Mouse (Mus musculus) B cell, adult (primary cell): ENCODE measurements around the gene Psmb11. TPM values are rescaled to one million over a fixed set of nuclear protein-coding genes. Genes with fewer than 3 reads are reported as not detected.

ENCODE experiments used
- total RNA-seq: library from RNA; stranded (reverse); gene quantifications from 4 replicates; pipeline ENCODE4 v1.2.4, GENCODE M21; 2023; ENCODE audit not compliant: inconsistent age

The Psmb11 gene
- not detected in 4 replicates for total RNA-seq

DNA sequence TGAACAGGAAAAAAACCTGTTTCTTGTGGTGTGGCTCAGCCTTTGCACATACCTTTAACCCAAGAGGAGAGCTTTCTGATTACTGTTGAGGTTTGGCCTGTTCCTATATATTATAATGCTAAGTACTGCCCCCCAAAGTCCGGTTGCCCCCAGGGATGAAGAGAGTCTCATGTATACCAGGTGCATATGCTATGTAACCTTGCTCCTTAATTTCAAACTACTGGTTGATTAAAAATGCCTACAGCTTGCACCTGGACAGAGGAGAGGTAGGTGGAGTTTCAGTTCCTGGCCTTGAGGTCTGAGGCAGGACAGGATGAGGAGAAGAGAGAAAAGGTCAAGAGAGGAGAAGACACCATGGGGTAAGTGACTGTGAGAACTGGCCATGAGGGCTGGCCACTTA lies at the start of gene Psmb11:
Gene Psmb11 (plus strand): TSS at position 301 of the 400 bp plus-strand sequence.

DNA sequence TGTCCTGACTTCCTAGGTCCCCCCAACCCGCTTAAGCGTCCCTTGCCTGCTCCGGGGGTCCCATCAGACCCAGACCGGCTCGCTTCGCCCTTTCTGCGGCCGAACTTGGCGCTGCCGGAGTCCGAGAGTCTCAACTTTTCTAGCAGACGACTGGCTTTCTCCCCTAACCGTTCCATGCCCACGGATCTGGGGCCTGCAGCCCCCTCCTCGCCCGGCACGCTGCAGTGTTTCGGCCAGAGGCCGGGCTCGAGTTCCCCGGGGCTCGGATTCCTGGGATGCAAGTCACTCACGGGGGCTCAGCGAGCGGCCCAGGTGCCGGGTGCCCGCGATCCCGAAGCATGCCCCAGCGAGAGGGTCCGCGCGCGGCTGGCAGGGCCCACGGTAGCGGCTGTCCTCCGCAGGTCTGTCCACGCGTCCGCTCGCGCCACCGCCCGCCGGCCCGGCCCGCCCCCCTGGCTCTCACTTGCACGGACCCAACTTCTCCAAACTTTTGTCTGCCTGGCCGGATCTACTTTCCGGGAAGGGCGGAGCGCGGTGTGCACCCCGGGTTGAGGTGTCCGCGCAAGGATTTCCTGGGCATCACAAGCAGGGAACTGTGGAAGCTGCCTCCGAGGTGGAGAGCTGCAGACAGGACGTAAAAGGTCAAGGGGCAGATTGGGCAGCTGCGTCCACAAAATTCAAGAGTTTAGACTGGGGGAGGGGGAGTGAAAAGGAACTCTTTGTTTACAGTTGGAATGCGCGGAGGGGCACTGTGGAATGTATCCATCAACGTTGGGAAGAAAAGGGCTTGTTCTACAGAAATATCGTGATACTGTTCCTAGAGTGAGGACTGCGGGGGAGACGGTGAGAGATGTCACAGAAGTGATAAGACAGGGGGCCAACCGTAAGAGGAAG lies 43.9 kb upstream of the Psmb11 start, which contains the start of gene Ajuba:
Gene Ajuba (minus strand): TSS at position 470 of the 894 bp plus-strand sequence.

DNA sequence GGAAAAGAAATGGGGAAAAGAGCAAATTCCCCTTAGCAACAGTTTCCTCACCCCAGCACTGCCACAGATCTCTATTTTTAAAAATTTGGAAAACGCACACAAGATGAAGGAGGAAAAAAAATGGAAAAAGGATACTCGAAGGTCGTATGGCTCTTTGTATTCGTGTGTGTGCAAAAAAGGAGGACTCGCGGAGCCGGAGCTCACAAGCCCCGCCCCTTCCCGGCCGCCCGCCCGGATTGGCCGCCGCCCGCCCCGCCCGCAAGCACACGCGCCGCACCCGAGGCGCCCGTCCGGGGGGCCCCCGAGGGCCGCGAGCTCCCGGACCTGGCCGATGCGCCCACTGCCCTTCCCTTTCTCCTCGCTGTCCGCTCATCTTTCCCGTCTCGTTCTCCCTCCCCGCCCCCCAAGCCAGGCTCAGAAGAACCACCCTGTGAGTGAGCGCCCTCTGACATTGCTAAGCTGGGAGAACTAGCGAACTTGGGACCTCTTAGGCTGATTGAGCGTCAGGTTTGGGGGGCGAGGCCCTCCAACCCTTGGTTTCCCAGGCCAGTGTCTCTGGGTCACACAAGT lies 15.4 kb upstream of the Psmb11 start, which contains the start of gene 4931414P19Rik:
Gene 4931414P19Rik (minus strand): TSS at position 242 of the 570 bp plus-strand sequence.

DNA sequence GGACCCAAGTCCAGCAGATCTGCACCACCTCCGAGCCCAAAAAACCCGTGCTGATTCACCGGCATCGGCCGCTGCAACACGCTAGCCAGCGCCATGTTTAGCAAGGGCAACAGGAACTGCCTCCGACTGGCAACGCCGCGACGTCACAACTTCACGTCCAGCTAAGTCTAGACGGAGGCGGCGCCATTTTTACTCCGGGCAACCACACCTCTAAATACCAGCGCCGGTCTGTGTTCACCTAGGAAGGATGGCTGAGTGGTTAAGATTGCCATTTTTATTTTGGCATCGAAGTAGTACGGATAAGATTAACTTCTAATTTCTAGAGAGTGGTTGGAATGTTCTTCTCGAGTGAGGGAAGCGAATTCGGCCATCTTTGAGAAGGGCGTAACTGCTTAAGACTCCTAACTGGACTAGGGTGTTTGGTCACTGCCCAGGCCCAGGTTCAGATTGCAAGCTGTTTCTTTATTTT lies 3.3 kb upstream of the Psmb11 start, which contains the start of gene Psmb5:
Gene Psmb5 (minus strand): TSS at position 126 of the 469 bp plus-strand sequence.

DNA sequence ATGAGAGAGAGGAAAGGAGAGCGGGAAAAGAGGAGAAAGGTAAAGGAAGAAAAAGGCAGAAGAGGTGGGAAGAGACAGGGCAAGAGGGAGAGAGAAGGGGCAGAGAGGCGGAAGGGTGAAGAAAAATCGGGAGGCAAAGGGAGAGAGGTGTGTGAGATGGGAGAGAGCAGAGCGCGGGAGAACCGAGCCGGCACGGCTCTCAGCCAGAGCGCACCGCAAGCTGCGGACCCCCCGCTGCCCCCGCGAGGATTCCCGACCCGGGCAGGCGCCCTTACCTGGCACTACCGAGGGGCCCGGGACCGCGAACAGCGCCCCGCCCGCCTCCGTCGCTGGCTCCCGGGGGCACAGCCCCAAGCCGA lies 19.7 kb downstream of the Psmb11 start, which contains the start of gene Gm17606:
Gene Gm17606 (plus strand): TSS at position 7 of the 359 bp plus-strand sequence.

DNA sequence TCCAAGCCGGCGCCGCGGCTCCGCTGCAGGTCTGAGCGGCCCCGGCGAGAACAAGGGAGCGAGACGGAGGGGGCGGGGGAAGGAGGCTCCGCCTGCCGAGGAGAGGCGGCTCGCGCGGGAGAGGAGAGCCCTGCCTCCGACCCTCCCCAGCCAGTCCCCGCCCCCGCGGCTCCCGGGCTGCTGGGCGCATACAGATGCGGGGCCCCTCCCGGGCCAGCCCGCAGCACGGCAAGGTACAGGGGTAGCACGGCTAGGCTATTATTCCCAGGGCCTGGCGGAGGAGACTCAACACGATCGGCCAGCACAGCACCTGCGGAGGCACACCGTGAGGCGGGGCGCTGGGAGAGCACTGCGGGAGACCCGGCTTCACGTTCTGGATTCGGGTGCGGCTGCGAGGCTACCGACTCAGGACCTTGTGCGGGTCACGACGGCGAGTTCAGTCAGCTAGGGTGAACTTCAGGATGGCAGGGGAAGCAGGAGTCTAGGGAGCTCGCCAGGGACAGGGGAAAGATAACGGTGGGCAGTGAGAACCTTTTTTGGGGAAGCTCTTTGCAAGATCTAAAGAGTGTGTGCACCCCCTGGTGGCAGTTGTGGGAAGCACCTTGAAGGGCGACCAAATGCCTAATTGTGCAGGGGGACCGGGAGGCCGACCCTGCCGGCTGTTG lies 20.2 kb downstream of the Psmb11 start, which contains the start of gene Cdh24:
Gene Cdh24 (minus strand): TSS at position 60 of the 665 bp plus-strand sequence.

Other genes starting within 250 kb of the Psmb11 start
- 7.1 to 10.6 TPM (median 8.9 TPM) in 4 replicates for gene Slc7a7, start 203.7 kb upstream of the Psmb11 start, total RNA-seq
- gene Mrpl52, start 194.5 kb upstream of the Psmb11 start, total RNA-seq = 88.1 to 99.8 TPM (median 93.2 TPM) in 4 replicates
- gene Mmp14, start 189.8 kb upstream of the Psmb11 start, total RNA-seq = 0.33 to 1.7 TPM (median 1.6 TPM) in 4 replicates
- gene Lrp10, start 157.3 kb upstream of the Psmb11 start, total RNA-seq = 180 to 202 TPM (median 185 TPM) in 4 replicates
- 1.1 to 2.1 TPM (median 1.4 TPM) in 4 replicates for gene Rem2, start 145.3 kb upstream of the Psmb11 start, total RNA-seq
- gene Prmt5, start 103.9 kb upstream of the Psmb11 start, total RNA-seq = 31.8 to 42.2 TPM (median 34.2 TPM) in 4 replicates
- gene Haus4, start 66.8 kb upstream of the Psmb11 start, total RNA-seq = 10.7 to 13.0 TPM (median 12.2 TPM) in 4 replicates
- gene Ajuba, start 43.9 kb upstream of the Psmb11 start, total RNA-seq = 0.18 to 0.32 TPM in 2 of 4 replicates, not detected in the others
- gene 4931414P19Rik, start 15.4 kb upstream of the Psmb11 start, total RNA-seq = 5.1 to 9.3 TPM (median 6.8 TPM) in 4 replicates
- gene Psmb5, start 3.4 kb upstream of the Psmb11 start, total RNA-seq = 55.7 to 68.6 TPM (median 59.9 TPM) in 4 replicates
- gene Gm17606, start 19.5 kb downstream of the Psmb11 start, total RNA-seq = not detected in 4 replicates
- 3.8 to 6.9 TPM (median 4.5 TPM) in 4 replicates for gene Cdh24, start 19.9 kb downstream of the Psmb11 start, total RNA-seq
- 25.3 to 32.9 TPM (median 30.5 TPM) in 4 replicates for gene 1700123O20Rik, start 64.8 kb downstream of the Psmb11 start, total RNA-seq
- gene Acin1, start 65.5 kb downstream of the Psmb11 start, total RNA-seq = 488 to 550 TPM (median 542 TPM) in 4 replicates
- gene Gm29776, start 77.4 kb downstream of the Psmb11 start, total RNA-seq = not detected in 4 replicates
- gene Cebpe, start 90.7 kb downstream of the Psmb11 start, total RNA-seq = not detected in 4 replicates
- gene Slc7a8, start 160.5 kb downstream of the Psmb11 start, total RNA-seq = 0.27 to 0.51 TPM (median 0.37 TPM) in 4 replicates
- gene Rnf212b, start 192.7 kb downstream of the Psmb11 start, total RNA-seq = not detected in 4 replicates
- 4.9 to 10.9 TPM (median 7.9 TPM) in 4 replicates for gene Homez, start 249.5 kb downstream of the Psmb11 start, total RNA-seq